10 mouse cellular contexts compared by ENCODE assay signal in the genomic region with DNA sequence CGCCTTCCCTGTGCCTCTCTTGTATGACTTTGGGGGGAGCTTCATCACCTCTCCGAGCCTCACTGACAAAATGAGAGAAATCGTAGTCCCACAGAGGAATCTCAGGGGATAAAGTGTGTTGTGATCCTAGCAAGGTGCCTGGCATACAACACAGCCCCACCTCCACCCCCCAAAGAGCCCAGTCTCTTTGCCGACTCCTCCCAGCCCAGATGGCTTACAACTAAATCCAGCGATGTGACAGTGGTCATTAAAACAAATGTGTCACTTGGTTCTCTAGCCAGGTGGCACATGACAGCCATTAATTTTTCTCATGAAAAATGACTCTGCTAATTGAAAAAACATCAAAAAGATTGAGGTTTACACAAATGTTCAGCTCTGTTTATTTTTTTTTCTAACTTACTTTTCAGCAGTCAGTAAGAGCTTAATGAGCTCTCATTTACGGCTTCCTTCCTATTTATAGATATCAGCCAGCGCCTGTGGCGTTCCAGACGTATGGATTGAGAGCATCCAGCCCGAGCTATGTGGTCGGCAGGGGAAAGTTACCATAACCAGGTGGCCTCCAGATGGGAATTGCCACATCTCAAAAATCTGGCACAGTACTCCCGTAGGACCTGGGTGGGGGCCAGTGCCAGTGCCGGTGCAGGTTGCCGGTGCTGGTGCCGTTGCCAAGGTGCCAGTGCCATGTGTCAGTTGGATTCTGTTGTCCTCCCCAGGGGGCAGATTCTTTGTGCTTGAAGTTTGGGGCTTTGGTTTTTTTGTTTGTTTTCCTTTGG.
DNase-seq lines count a peak whose midpoint lies in the region; ATAC-seq lines count a peak whose summit lies in the region.
"Had no signal": no experiment of that assay in that cellular context is flagged by ENCODE, and none has a peak within 500 bp of the region (broad histone marks: within the 10 kb centered on the region; RNA-seq: fewer than 3 reads in every experiment).

No protein-coding gene starts in this region.

- no peak overlapping the region for H3K4me2 ChIP-seq in neural tube, embryonic 12.5 days (replicated peaks)
- peak overlapping the region; percentile 21; the same call in 1 of the 2 replicates for H3K4me2 ChIP-seq in forebrain, embryonic 16.5 days (ENCODE audit: low read length)
- H3K4me2 ChIP-seq: midbrain, embryonic 12.5 days had no signal

- 54% methylated on average over 15 of the region's 15 CpGs for WGBS in neural tube, embryonic 12.5 days
- 43% methylated on average over 15 of the region's 15 CpGs for WGBS in forebrain, embryonic 16.5 days

- peak; percentile 83 for DNase-seq in heart, adult 11 months
- DNase-seq in heart, postnatal 4 days: no peak
- DNase-seq in neural tube, embryonic 10.5 days (ENCODE audit: extremely low spot score, low spot score): no peak
- DNase-seq in thymus, postnatal 0 days (ENCODE audit: low spot score): no peak
- no peak for DNase-seq in kidney, adult 9 months
- DNase-seq: kidney, postnatal 4 days had no signal

- H3K27me3 ChIP-seq in neural tube, embryonic 12.5 days (replicated peaks): no peaks in the 10 kb centered on the region
- H3K27me3 ChIP-seq in forebrain, embryonic 16.5 days (replicated peaks; ENCODE audit: control insufficient read depth, insufficient read depth, low read length): no peaks in the 10 kb centered on the region
- H3K27me3 ChIP-seq: midbrain, embryonic 12.5 days had no signal

- H3K9ac ChIP-seq in neural tube, embryonic 12.5 days: no peak overlapping the region
- no peak overlapping the region for H3K9ac ChIP-seq in forebrain, embryonic 16.5 days (replicated peaks; ENCODE audit: low read depth, low read length)
- H3K9ac ChIP-seq: midbrain, embryonic 12.5 days had no signal

- no peaks in the 10 kb centered on the region for H3K9me3 ChIP-seq in neural tube, embryonic 12.5 days
- no peaks in the 10 kb centered on the region for H3K9me3 ChIP-seq in forebrain, embryonic 16.5 days (ENCODE audit: control insufficient read depth, low read length)
- H3K9me3 ChIP-seq: midbrain, embryonic 12.5 days had no signal

- H3K27ac ChIP-seq in neural tube, embryonic 12.5 days: no peak overlapping the region
- H3K27ac ChIP-seq in forebrain, embryonic 16.5 days (ENCODE audit: low read length): peak overlapping the region; percentile 19; the same call in 1 of the 2 replicates
- H3K27ac ChIP-seq: midbrain, embryonic 12.5 days had no signal

- no peaks in the 10 kb centered on the region for H3K36me3 ChIP-seq in neural tube, embryonic 12.5 days
- no peaks in the 10 kb centered on the region for H3K36me3 ChIP-seq in forebrain, embryonic 16.5 days (ENCODE audit: control insufficient read depth, insufficient read depth)
- H3K36me3 ChIP-seq: midbrain, embryonic 12.5 days had no signal

- 0 out of 2 replicates have a peak, but pooled peaks have one; percentile 9 for ATAC-seq in neural tube, embryonic 12.5 days (ENCODE audit: low FRiP score, low read depth)
- peak; percentile 62 for ATAC-seq in forebrain, embryonic 16.5 days
- ATAC-seq in erythroid progenitor cell, adult 5-6 weeks (replicated peaks; ENCODE audit: low FRiP score, poor library complexity, severe bottlenecking): no peak

- no peak overlapping the region for H3K4me3 ChIP-seq in neural tube, embryonic 12.5 days
- no peak overlapping the region for H3K4me3 ChIP-seq in forebrain, embryonic 16.5 days (replicated peaks; ENCODE audit: low read length)
- H3K4me3 ChIP-seq: midbrain, embryonic 12.5 days had no signal

- H3K4me1 ChIP-seq in neural tube, embryonic 12.5 days: peaks cover 3% of the 10 kb centered on the region
- H3K4me1 ChIP-seq in forebrain, embryonic 16.5 days (replicated peaks; ENCODE audit: control insufficient read depth, insufficient read depth, low read length): peaks cover 14% of the 10 kb centered on the region
- H3K4me1 ChIP-seq: midbrain, embryonic 12.5 days had no signal
